Mouse (Mus musculus) cerebellum, adult 2 months (tissue): ENCODE measurements around the gene Emc4. TPM values are rescaled to one million over a fixed set of nuclear protein-coding genes. Genes with fewer than 3 reads are reported as not detected.

Source experiments
- DNase-seq, 2 experiments: peaks; one replicate each; pipeline ENCODE4 v3.0.0; 2021
- H3K27ac ChIP-seq: fragments of 200-500 bp; 2 replicates; pipeline ENCODE4 v1.5.1; 2012; ENCODE audit warnings: low read length, control low read depth, inconsistent platforms; ENCODE audit not compliant: insufficient read depth
- H3K27me3 ChIP-seq: fragments of 200-500 bp; 2 replicates; pipeline ENCODE4 v1.6.1; 2012; ENCODE audit warnings: inconsistent platforms, mild to moderate bottlenecking, low read length, moderate library complexity; ENCODE audit not compliant: control insufficient read depth, insufficient read depth
- H3K4me1 ChIP-seq: fragments of 200-500 bp; 2 replicates; pipeline ENCODE4 v1.6.1; 2011; ENCODE audit warnings: low read length; ENCODE audit not compliant: control insufficient read depth, insufficient read depth
- H3K4me3 ChIP-seq: fragments of 200-500 bp; replicated peaks from 2 replicates; pipeline ENCODE3; 2011; ENCODE audit warnings: mild to moderate bottlenecking, low read depth, low read length, control low read depth; ENCODE audit not compliant: insufficient read depth
- CTCF ChIP-seq: fragments of 200-500 bp; IDR thresholded peaks from 2 replicates; pipeline ENCODE4 v1.5.1; 2011; ENCODE audit warnings: low read depth, mild to moderate bottlenecking, control low read depth, low read length, moderate library complexity, borderline replicate concordance; ENCODE audit not compliant: insufficient read depth
- POLR2A ChIP-seq: fragments of 200-500 bp; IDR thresholded peaks from 2 replicates; pipeline ENCODE4 v1.6.1; 2011; ENCODE audit warnings: low read length, control low read depth, borderline replicate concordance; ENCODE audit not compliant: insufficient read depth
- WGBS: fragments of 180-500 bp; shearing (Covaris S2); methylation state at CpG from one replicate; pipeline ENCODE4 v1.1.7; 2018; 5-methylcytosine and 5-hydroxymethylcytosine counted together
- polyA plus RNA-seq: library from polyadenylated mRNA; depleted of rRNA; stranded (reverse); fragments of >200 nt; gene quantifications from 2 replicates; pipeline ENCODE4 v1.2.3, GENCODE M21; 2012

Gene Emc4
- polyA plus RNA-seq, 1 experiment: 256 TPM

DNA sequence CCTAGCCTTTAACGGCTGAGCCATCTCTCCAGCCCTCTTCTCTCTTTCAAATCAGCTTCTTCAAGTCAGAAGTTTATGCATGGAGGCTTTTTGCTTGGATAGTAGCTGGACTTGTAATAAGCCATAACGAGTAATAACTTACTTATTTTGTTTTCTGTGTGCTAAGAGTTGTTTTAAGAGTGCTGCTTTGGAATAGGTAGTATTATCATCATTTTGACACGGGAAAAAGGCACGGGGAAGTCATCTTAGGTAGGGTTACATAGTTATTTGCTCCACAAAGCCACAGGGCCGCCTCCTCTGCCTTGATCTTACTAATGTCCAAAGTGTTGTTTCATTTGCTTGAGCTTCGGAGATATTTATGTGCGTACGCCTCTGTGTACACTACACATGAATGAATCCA, 12.3 kb upstream of the Emc4 start:
- Histone ChIP-seq H3K4me1 (no peaks in the 10 kb centered on the region; the same call in 1 of the 2 replicates), H3K27ac (no peak overlapping the region), H3K27me3 (no peaks in the 10 kb centered on the region), H3K4me3 (peak overlapping the region; percentile 22)
- DNase-seq: no peak
- TF ChIP-seq POLR2A: no peak
- no peak for TF ChIP-seq CTCF
- WGBS: 25% methylated on average over 8 of the region's 8 CpGs

DNA sequence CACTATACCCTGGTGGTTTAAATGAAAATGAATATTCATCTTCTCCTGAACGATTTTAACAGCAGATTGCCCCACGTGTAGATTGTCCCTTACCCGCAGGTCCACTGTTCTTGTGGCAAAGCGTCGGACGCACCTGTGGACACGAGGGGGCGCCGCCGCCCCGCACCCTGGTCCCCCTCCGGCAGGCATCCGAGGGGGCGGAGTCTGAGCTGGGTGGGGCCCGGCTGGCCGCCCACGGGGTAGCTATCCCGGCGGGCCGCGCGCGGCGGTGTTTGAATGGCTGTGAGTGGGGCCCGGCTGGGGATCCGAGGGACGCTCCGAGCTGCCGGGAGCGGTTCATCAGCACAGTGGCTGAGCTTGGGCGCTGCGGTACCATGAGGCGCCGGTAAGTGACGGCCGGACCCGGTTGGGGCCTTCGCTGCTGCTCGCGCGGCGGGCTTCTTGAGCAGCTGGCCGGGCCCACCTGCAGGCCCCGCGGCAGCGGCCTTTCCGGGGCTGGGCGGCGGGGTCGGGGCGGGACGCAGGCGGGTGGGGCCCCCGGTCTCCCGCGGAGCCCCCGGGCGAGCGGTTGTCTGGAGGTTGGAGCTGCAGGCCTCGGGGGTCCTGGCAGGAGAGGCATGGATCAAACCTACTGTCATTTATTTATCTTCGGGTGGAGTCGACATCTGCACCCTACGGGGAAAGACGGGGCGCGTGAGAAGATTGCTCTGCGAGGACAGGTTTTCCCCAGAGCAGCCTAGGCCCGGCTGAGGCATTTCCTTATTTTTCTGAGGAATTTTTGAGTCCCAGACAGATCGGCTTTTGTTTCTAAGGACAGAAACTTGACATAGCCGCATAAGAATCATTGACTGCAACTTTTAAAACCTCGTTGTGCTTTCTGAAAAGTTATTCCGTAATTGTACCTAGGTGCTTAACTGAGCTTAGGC, 11.4 kb upstream of the Emc4 start, which contains the start of gene Katnbl1:
Gene Katnbl1, plus strand, starts transcription at position 239 of the 926 bp plus-strand sequence.
- under 1% methylated on average over 72 of the region's 72 CpGs for WGBS
- Histone ChIP-seq H3K4me1 (no peaks in the 10 kb centered on the region; the same call in 1 of the 2 replicates), H3K4me3 (peak within 1 kb of the TSS; percentile 57), H3K27ac (no peak within 1 kb of the TSS), H3K27me3 (no peaks in the 10 kb centered on the region)
- DNase-seq: peak; percentile 91 to 93
- TF ChIP-seq CTCF: peak; percentile 91
- TF ChIP-seq POLR2A: peak; percentile 44; the same call in 1 of the 2 replicates

DNA sequence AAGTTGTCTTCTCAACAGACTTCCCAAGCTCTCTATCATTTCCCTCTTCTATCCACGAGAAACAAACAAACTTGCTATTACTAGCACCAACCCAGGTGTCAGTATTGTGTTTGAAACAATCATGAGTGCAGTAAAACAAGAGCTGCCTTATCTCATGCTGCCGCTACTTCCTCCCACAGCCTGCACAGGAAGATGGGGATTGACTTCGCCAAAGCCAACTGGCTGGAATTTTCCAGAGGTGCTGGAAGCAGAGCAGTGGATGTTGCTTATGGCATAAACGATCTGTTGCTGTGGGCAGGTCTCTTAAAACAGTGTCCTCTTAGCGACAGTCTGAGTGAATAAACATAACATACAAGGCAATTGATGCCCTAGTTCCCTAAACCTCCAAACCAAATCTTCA, 6.8 kb upstream of the Emc4 start:
- 61% methylated on average over 5 of the region's 5 CpGs for WGBS
- no peaks in the 10 kb centered on the region for H3K4me1 ChIP-seq
- no peak overlapping the region for H3K4me3 ChIP-seq
- TF ChIP-seq POLR2A (no peak), CTCF (no peak)
- no peaks in the 10 kb centered on the region for H3K27me3 ChIP-seq
- H3K27ac ChIP-seq: no peak overlapping the region
- DNase-seq: no peak

DNA sequence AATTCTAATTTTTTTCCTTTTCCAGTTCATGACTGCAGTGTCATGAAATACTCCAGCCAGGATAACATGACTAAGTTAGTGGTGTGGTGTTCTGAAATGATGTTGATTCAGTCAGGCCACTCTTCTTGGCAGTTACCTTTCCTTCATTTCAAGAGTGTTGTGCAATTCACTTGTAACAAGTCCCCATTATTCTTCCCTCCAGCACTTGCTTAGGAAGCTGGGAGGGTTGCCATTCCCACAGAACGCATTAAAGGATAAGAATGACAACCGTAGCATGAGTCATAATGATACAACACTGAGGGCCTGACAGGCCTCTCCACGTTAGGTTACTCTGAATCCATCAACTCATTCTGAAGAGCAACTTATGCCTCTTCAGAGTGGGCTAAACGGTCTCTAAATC, 5.3 kb upstream of the Emc4 start:
- no peak overlapping the region for H3K4me3 ChIP-seq
- WGBS: 8% methylated on average over 4 of the region's 4 CpGs
- H3K4me1 ChIP-seq: no peaks in the 10 kb centered on the region
- no peaks in the 10 kb centered on the region for H3K27me3 ChIP-seq
- no peak overlapping the region for H3K27ac ChIP-seq
- TF ChIP-seq CTCF (no peak), POLR2A (no peak)
- no peak for DNase-seq

DNA sequence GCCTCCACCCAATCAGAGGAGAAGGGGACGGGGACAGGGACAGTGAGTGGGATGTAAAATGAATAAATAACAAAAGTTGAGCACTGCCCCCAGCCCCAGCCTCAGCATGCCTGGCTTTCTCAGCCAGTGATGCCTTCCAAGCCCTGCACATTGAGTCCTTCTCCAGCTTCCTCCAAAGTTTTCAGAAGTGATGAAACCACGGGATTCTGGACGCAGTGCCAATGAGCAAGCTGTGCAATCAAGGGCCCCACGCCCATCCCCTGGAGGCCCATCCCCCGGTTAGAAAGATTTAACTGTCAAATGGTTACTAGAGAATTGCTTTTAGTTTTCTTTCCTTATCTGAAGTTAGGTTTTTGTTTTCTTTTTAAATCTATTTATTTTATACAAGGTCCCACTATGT, 2.1 kb upstream of the Emc4 start:
- WGBS: 17% methylated on average over 5 of the region's 5 CpGs
- Histone ChIP-seq H3K4me1 (peaks cover 4% of the 10 kb centered on the region), H3K4me3 (no peak overlapping the region), H3K27me3 (no peaks in the 10 kb centered on the region), H3K27ac (no peak overlapping the region)
- no peak for DNase-seq
- TF ChIP-seq CTCF (no peak), POLR2A (no peak)

DNA sequence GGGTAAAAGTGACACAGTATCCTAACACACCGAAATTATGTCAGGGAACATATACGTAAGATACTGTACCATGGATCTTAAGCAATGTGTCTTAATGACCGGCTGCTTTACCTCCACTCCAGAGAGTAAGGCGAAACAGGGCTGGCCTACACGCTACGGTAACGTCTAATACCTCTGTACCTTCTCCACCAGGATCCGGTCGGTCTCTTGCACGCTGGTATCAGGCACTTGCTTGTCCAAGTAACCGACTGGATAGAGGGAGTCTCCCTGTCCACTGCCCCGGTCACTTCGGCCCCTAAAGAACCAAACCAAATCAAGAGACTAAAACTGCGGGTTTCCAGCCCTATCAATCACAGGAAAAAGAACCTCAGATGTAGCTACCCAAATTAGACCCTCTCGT, 605 bp downstream of the Emc4 start:
- 15% methylated on average over 15 of the region's 15 CpGs for WGBS
- DNase-seq: no peak
- H3K27ac ChIP-seq: no peak overlapping the region
- H3K4me1 ChIP-seq: peaks cover 4% of the 10 kb centered on the region
- peak overlapping the region; percentile 99 for H3K4me3 ChIP-seq
- no peaks in the 10 kb centered on the region for H3K27me3 ChIP-seq
- no peak for TF ChIP-seq POLR2A
- no peak for TF ChIP-seq CTCF

DNA sequence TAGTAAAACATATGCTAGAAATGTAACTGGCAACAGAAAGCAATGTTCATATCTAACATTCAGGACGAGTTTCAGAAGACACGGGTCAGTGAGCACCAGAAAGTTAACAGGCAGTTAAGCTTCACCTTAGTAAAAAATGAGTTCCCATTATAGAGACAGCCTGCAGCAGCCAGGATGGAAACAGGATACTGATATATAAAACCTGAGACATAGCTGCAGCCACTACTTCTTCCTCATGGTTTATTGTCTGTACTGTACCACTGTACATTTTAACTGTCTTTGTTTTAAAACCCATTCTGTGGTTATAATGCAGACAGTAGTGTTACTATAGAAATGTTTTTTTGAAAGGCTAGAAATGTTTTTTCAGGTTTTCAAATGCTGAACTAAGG, 7.1 kb downstream of the Emc4 start:
- Histone ChIP-seq H3K4me3 (no peak overlapping the region), H3K27ac (no peak overlapping the region), H3K4me1 (no peaks in the 10 kb centered on the region), H3K27me3 (no peaks in the 10 kb centered on the region)
- WGBS: 72% methylated on average over 2 of the region's 2 CpGs
- DNase-seq: no peak
- TF ChIP-seq POLR2A (no peak), CTCF (no peak)

DNA sequence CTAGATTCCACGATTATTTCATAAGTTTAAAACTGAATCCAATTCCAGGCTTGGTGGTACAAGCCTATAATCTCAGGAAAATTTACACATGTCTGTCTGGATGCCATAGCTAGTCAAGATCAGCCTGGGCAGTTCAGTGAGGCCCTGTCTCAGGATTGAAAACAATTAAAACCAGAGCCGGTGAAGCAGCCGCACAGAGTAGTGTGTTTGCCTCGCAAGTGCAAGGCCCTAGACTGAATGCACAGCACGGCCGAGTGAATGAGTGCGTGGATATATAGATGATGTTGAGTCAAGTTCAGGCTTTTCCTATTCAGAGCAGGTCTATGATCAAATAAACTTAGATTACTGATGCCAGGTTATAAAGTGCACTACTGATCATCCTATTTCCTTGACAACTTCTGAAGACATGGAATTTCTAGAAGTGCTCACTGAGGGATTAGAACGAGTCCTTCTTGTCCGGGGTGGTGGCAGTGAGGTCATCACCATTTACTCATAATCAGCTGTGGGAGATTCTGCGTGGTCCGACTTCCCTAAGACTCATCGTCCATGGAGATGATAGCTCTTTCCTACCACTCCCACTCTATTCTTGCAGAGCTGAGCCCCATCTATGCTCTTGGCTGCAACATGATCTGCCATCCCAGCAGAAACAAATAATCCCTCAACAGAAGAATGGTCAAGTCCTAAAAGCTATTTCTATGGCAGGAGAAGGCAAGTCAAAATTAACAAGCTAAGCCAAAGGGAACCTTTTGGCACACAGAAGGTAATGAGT, 7.6 kb downstream of the Emc4 start:
- Histone ChIP-seq H3K27ac (no peak overlapping the region), H3K27me3 (no peaks in the 10 kb centered on the region), H3K4me3 (no peak overlapping the region), H3K4me1 (no peaks in the 10 kb centered on the region)
- WGBS: 89% methylated on average over 12 of the region's 12 CpGs
- TF ChIP-seq CTCF: no peak
- no peak for TF ChIP-seq POLR2A
- DNase-seq: no peak
